ENCODE assay signal across 21 mouse cellular contexts in genomic region chr9:56655167-56655566, GRCm38 (mm10).
A peak's percentile ranks its signal among the peaks of the same experiment; 100 is the strongest.
DNase-seq lines count a peak whose midpoint lies in the region; ATAC-seq and TF ChIP-seq lines count a peak whose summit lies in the region.
"Had no signal": no experiment of that assay in that cellular context is flagged by ENCODE, and none has a peak within 500 bp of the region (broad histone marks: within the 10 kb centered on the region; RNA-seq: fewer than 3 reads in every experiment).

No protein-coding gene starts in this region.

- no peak overlapping the region for H3K9ac ChIP-seq in forebrain, postnatal 0 days
- no peak overlapping the region for H3K9ac ChIP-seq in lung, embryonic 14.5 days
- no peak overlapping the region for H3K9ac ChIP-seq in midbrain, embryonic 16.5 days (ENCODE audit: low read depth, low read length)
- H3K9ac ChIP-seq: forebrain, embryonic 12.5 days; intestine, embryonic 15.5 days; liver, embryonic 14.5 days; neural tube, embryonic 15.5 days had no signal

- H3K4me2 ChIP-seq in forebrain, postnatal 0 days (ENCODE audit: low read depth), result no peak overlapping the region
- H3K4me2 ChIP-seq in lung, embryonic 14.5 days, result no peak overlapping the region
- H3K4me2 ChIP-seq in midbrain, embryonic 16.5 days (ENCODE audit: low read length), result no peak overlapping the region
- H3K4me2 ChIP-seq: forebrain, embryonic 12.5 days; intestine, embryonic 15.5 days; neural tube, embryonic 15.5 days had no signal

- no peak for TF ChIP-seq CTCF in forebrain, postnatal 0 days (IDR thresholded peaks at IDR 0.05; ENCODE audit: low read depth)
- TF ChIP-seq CTCF in lung, embryonic 14.5 days (IDR thresholded peaks at IDR 0.05; ENCODE audit: low read depth), result no peak

- peak; percentile 70 for DNase-seq in forebrain, postnatal 0 days
- no peak for DNase-seq in forebrain, embryonic 10.5 days (ENCODE audit: extremely low spot score, low spot score)
- DNase-seq in lung, embryonic 14.5 days, result peak; percentile 28
- DNase-seq in lung, postnatal 4 days, result no peak
- DNase-seq in R1 (ENCODE audit: low read depth, low spot score), result peak; percentile 37
- no peak for DNase-seq in spleen, postnatal 14 days (ENCODE audit: low spot score in 2 of 2)
- DNase-seq in cerebellum, postnatal 4 days (ENCODE audit: low spot score in 2 of 2), result no peak
- DNase-seq: adrenal gland, postnatal 10 days; cerebellum, postnatal 10 days; gastrocnemius, postnatal 14 days; heart, adult 2 months; heart, postnatal 36 days; kidney, postnatal 36 days; layer of hippocampus, adult 9-11 months; lung, postnatal 36 days; thymus, postnatal 4 days had no signal

- no peak for ATAC-seq in forebrain, postnatal 0 days
- ATAC-seq in lung, embryonic 14.5 days (ENCODE audit: insufficient read depth), result no peak
- ATAC-seq in midbrain, embryonic 16.5 days, result peak; percentile 21; the same call in 1 of the 2 replicates
- ATAC-seq: intestine, embryonic 15.5 days had no signal

- H3K27me3 ChIP-seq in forebrain, postnatal 0 days (ENCODE audit: insufficient read depth, low read length), result no peaks in the 10 kb centered on the region
- peaks cover 9% of the 10 kb centered on the region for H3K27me3 ChIP-seq in forebrain, embryonic 10.5 days (ENCODE audit: poor library complexity, severe bottlenecking)
- no peaks in the 10 kb centered on the region for H3K27me3 ChIP-seq in lung, embryonic 14.5 days (ENCODE audit: insufficient read depth, low read length)
- no peaks in the 10 kb centered on the region for H3K27me3 ChIP-seq in midbrain, embryonic 16.5 days (ENCODE audit: control insufficient read depth, insufficient read depth, low read depth, low read length)
- H3K27me3 ChIP-seq: intestine, embryonic 15.5 days; neural tube, embryonic 15.5 days had no signal

- WGBS in forebrain, postnatal 0 days, result 20% methylated on average over 6 of the region's 6 CpGs
- WGBS in forebrain, embryonic 10.5 days, result 73% methylated on average over 6 of the region's 6 CpGs
- 53% methylated on average over 6 of the region's 6 CpGs for WGBS in lung, embryonic 14.5 days
- WGBS in midbrain, embryonic 16.5 days, result 21% methylated on average over 6 of the region's 6 CpGs

- no peak overlapping the region for H3K4me3 ChIP-seq in forebrain, postnatal 0 days (ENCODE audit: low read depth, low read length)
- no peak overlapping the region for H3K4me3 ChIP-seq in forebrain, embryonic 10.5 days
- H3K4me3 ChIP-seq in lung, embryonic 14.5 days (ENCODE audit: low read depth, low read length), result no peak overlapping the region
- H3K4me3 ChIP-seq in midbrain, embryonic 16.5 days (ENCODE audit: low read depth, low read length), result no peak overlapping the region
- H3K4me3 ChIP-seq: forebrain, embryonic 12.5 days; heart, adult 2 months; intestine, embryonic 15.5 days; neural tube, embryonic 15.5 days had no signal

- no peaks in the 10 kb centered on the region for H3K9me3 ChIP-seq in forebrain, postnatal 0 days (ENCODE audit: low read length)
- no peaks in the 10 kb centered on the region for H3K9me3 ChIP-seq in forebrain, embryonic 10.5 days
- H3K9me3 ChIP-seq in lung, embryonic 14.5 days (ENCODE audit: low read depth, low read length), result no peaks in the 10 kb centered on the region
- H3K9me3 ChIP-seq in midbrain, embryonic 16.5 days (replicated peaks; ENCODE audit: control insufficient read depth, low read length, poor library complexity, severe bottlenecking), result no peaks in the 10 kb centered on the region
- H3K9me3 ChIP-seq: forebrain, embryonic 12.5 days; intestine, embryonic 15.5 days; neural tube, embryonic 15.5 days had no signal

- H3K27ac ChIP-seq in forebrain, postnatal 0 days (ENCODE audit: low read depth, low read length), result no peak overlapping the region; the same call in 1 of the 2 replicates
- H3K27ac ChIP-seq in forebrain, embryonic 10.5 days, result no peak overlapping the region
- H3K27ac ChIP-seq in lung, embryonic 14.5 days (ENCODE audit: low read depth), result no peak overlapping the region
- H3K27ac ChIP-seq in midbrain, embryonic 16.5 days (ENCODE audit: low read length), result no peak overlapping the region
- H3K27ac ChIP-seq: forebrain, embryonic 12.5 days; heart, adult 2 months; intestine, embryonic 15.5 days; liver, embryonic 14.5 days; neural tube, embryonic 15.5 days had no signal

- peaks cover 23% of the 10 kb centered on the region for H3K4me1 ChIP-seq in forebrain, postnatal 0 days (ENCODE audit: insufficient read depth)
- H3K4me1 ChIP-seq in forebrain, embryonic 10.5 days, result peaks cover 36% of the 10 kb centered on the region
- H3K4me1 ChIP-seq in lung, embryonic 14.5 days (ENCODE audit: insufficient read depth), result no peaks in the 10 kb centered on the region
- peaks cover 14% of the 10 kb centered on the region for H3K4me1 ChIP-seq in midbrain, embryonic 16.5 days (ENCODE audit: control insufficient read depth, insufficient read depth, low read length)

- no peaks in the 10 kb centered on the region for H3K36me3 ChIP-seq in forebrain, postnatal 0 days (ENCODE audit: insufficient read depth)
- H3K36me3 ChIP-seq in forebrain, embryonic 10.5 days (replicated peaks), result no peaks in the 10 kb centered on the region
- no peaks in the 10 kb centered on the region for H3K36me3 ChIP-seq in lung, embryonic 14.5 days (ENCODE audit: insufficient read depth)
- H3K36me3 ChIP-seq in midbrain, embryonic 16.5 days (ENCODE audit: control insufficient read depth, insufficient read depth, low read length), result no peaks in the 10 kb centered on the region
- H3K36me3 ChIP-seq: forebrain, embryonic 12.5 days; intestine, embryonic 15.5 days; neural tube, embryonic 15.5 days had no signal

Comparison
In these comparisons a context has a peak if more than half of its experiments do, and no peak if none do; other contexts are left out.
1. DNase-seq: peak in forebrain, postnatal 0 days (single experiment), lung, embryonic 14.5 days (single experiment) and R1 (single experiment); none in forebrain, embryonic 10.5 days (single experiment), lung, postnatal 4 days (0 of 2), spleen, postnatal 14 days (0 of 2) and cerebellum, postnatal 4 days (0 of 2).